In the genomic region with DNA sequence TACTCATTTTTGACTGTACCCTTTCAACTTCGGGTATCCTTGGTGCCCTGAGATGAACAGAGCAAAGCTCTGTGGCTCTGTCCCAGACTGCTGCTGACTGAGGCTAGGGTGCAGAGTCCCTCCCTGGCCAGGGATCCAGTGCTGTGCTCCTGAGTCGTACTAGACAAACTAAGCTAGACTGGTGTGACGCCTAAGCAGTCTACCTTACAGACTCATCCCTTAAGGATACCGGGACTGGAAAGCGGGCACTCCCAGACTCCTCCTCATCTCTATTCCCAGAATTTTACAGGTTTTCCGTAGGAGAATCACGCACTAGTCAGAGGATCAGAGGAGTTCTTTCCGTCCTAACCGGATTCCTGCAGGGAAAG, we compare ENCODE assay signal across 8 mouse cellular contexts. TPM values are rescaled to one million over a fixed set of nuclear protein-coding genes. Genes with fewer than 3 reads are reported as not detected.
DNase-seq lines count a peak whose midpoint lies in the region; ATAC-seq and TF ChIP-seq lines count a peak whose summit lies in the region.

No protein-coding gene starts in this region.

- no peak overlapping the region for H3K9ac ChIP-seq in liver, embryonic 15.5 days

- no peak for TF ChIP-seq CTCF in cerebellum, adult 2 months (IDR thresholded peaks at IDR 0.05; ENCODE audit: borderline replicate concordance, insufficient read depth, low read depth, low read length)

- DNase-seq in cerebellum, adult 2 months = no peak
- DNase-seq in cerebellum, adult 8-10 months = no peak
- peak; percentile 7 to 17 for DNase-seq in right cerebral cortex, adult 2 months (ENCODE audit: low spot score in 2 of 2)
- DNase-seq in right cerebral cortex, postnatal 25 days = no peak
- DNase-seq in spleen, adult 12 weeks (ENCODE audit: low spot score) = no peak
- no peak for DNase-seq in adrenal gland, postnatal 10 days
- no peak for DNase-seq in left cerebral cortex, adult 11 months (ENCODE audit: low spot score)

- no peak overlapping the region for H3K27ac ChIP-seq in cerebellum, adult 2 months (ENCODE audit: insufficient read depth, low read length)
- no peak overlapping the region for H3K27ac ChIP-seq in liver, embryonic 15.5 days (replicated peaks)

- no peaks in the 10 kb centered on the region for H3K9me3 ChIP-seq in liver, embryonic 15.5 days (replicated peaks)

- no peaks in the 10 kb centered on the region for H3K4me1 ChIP-seq in cerebellum, adult 2 months (ENCODE audit: control insufficient read depth, insufficient read depth, low read length)
- H3K4me1 ChIP-seq in liver, embryonic 15.5 days (replicated peaks) = no peaks in the 10 kb centered on the region

- peak; percentile 38; the same call in 1 of the 2 replicates for ATAC-seq in liver, embryonic 15.5 days (ENCODE audit: insufficient read depth)

- WGBS in cerebellum, adult 2 months = under 1% methylated on average over 9 of the region's 9 CpGs
- WGBS in liver, embryonic 15.5 days (ENCODE audit: insufficient replicate concordance) = 2% methylated on average over 9 of the region's 9 CpGs

- no peaks in the 10 kb centered on the region for H3K27me3 ChIP-seq in cerebellum, adult 2 months (ENCODE audit: control insufficient read depth, insufficient read depth, low read length)
- H3K27me3 ChIP-seq in liver, embryonic 15.5 days = peaks cover 29% of the 10 kb centered on the region

- no peaks in the 10 kb centered on the region for H3K36me3 ChIP-seq in liver, embryonic 15.5 days (replicated peaks)

- H3K4me2 ChIP-seq in liver, embryonic 15.5 days = peak overlapping the region; percentile 48

- H3K4me3 ChIP-seq in cerebellum, adult 2 months (replicated peaks; ENCODE audit: insufficient read depth, low read depth, low read length) = peak overlapping the region; percentile 15
- peak overlapping the region; percentile 42 for H3K4me3 ChIP-seq in liver, embryonic 15.5 days (replicated peaks)

- no peak for TF ChIP-seq POLR2A in cerebellum, adult 2 months (IDR thresholded peaks at IDR 0.05; ENCODE audit: borderline replicate concordance, insufficient read depth, low read length)

RNA-seq across cellular contexts. Expression of a gene that starts 0.7 kb away (rescaled TPM):
- polyA plus RNA-seq in cerebellum, adult 2 months (2012; rRNA removed) = 0.44 and 0.59 TPM in 2 replicates
- 140 and 151 TPM in 2 replicates for polyA plus RNA-seq in liver, embryonic 15.5 days (2015; fragmentation: Nextera tagmentation; extraction: Ambion mirVana)
- total RNA-seq in adrenal gland, postnatal 10 days (2021) = 1,000 to 10,000 TPM; 1,701 to 1,775 TPM

RNA-seq across cellular contexts. Expression of a gene that starts 23.4 kb away (rescaled TPM):
- polyA plus RNA-seq in cerebellum, adult 2 months (2012; rRNA removed) = 530 and 601 TPM in 2 replicates
- 2,386 and 2,474 TPM in 2 replicates for polyA plus RNA-seq in liver, embryonic 15.5 days (2015; fragmentation: Nextera tagmentation; extraction: Ambion mirVana)
- total RNA-seq in adrenal gland, postnatal 10 days (2021) = 10 to 100 TPM; 38.0 to 50.9 TPM

RNA-seq across cellular contexts. Expression of a gene that starts 54.5 kb away (rescaled TPM):
- not detected in 2 replicates for polyA plus RNA-seq in cerebellum, adult 2 months (2012; rRNA removed)
- 29.6 and 31.7 TPM in 2 replicates for polyA plus RNA-seq in liver, embryonic 15.5 days (2015; fragmentation: Nextera tagmentation; extraction: Ambion mirVana)
- total RNA-seq in adrenal gland, postnatal 10 days (2021) = 1 to 10 TPM; 2.2 to 3.8 TPM

Comparison
In these comparisons a context has a peak if more than half of its experiments do, and no peak if none do; other contexts are left out.
1. DNase-seq: peak in right cerebral cortex, adult 2 months (2 of 2); none in cerebellum, adult 2 months (0 of 2), cerebellum, adult 8-10 months (single experiment), right cerebral cortex, postnatal 25 days (single experiment), spleen, adult 12 weeks (single experiment), adrenal gland, postnatal 10 days (single experiment) and left cerebral cortex, adult 11 months (single experiment).
2. RNA of a gene that starts 0.7 kb away (polyA plus RNA-seq): 140 to 151 TPM in liver, embryonic 15.5 days; 0.44 to 0.59 TPM in cerebellum, adult 2 months; every median in the first group is over 10 times any median in the second.
3. RNA of a gene that starts 54.5 kb away (polyA plus RNA-seq): 29.6 to 31.7 TPM in liver, embryonic 15.5 days; not detected in cerebellum, adult 2 months; every median in the first group is over 10 times any median in the second.